Mouse (Mus musculus): ENCODE measurements around the gene Stmnd1.
"Not testable (repeated sequence)": the region's sequence is repeated elsewhere in the genome, so short reads cannot be mapped to it uniquely, and the experiment has no call there.

Gene Stmnd1

DNA sequence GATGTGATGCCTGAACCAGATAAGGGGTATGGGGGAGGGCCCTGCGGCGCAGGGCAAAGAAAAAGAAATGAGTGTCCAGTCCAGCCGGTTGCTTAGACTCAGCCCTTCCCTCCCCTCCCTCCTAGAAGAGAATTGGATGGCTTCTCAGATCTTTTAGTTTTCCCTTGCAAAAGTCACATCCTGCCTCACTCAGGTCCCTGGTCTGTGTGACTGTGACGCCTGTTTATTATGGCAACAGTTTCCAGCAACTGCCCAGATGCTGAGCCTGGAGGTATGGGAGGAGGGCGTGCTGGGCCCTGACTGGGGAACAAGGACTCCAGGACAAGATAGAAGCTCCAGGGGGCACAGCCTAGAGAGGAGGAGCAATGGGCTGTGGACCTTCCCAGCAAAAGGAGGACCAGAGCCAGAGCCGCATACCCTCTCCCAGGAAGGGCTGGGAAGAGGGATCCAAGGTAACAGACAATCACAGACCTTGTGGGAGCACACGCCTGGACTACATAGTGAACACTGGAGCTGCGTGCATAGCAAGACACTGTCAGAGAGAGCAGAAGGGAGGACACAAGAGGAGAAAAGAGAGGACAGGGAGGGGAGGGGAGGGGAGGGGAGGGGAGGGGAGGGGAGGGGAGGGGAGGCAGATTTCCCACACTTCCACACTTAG, at the start of gene Stmnd1:
Gene Stmnd1, plus strand, starts transcription at position 269 of the 658 bp plus-strand sequence.
- no peak for DNase-seq (ENCODE audit: low read depth, low spot score)

DNA sequence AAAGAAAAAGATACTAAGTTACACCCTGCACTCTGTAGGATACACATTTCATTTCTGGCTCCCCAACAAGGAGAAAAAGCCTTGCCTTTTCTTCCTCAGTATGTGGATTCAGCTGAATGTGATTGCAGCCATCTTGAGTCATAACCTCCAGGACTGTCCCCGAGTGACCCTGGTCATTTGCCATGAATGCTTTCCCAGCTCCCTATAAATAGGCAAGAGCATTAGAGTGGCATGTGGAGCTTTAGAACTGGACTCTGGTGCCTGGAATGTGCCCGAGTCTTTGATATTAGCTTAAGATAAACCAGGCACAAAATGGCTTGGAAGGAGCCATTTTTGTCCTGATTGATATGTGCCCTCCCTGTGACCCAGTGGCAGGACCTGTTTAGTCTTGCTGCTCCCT, 46.6 kb upstream of the Stmnd1 start:
- DNase-seq (ENCODE audit: low read depth, low spot score): no peak

DNA sequence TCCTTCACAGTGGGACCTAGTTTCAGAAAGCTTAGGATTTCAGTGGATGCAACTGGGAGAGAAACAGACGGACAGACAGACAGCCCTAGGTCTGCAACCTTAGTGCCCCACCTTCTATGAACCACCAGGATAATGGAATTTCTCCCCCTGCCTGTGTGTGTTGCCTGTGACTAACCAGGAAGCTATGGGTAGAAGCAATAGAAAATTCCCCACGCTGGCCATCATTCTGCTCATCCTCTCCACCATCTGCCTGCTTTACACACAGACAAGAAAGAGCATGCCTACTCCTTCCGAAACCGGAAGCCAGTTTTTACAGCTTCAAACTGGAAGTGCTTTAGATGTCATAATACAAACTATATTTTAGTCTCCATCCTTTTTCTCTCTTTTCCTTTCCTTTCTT, 46.0 kb upstream of the Stmnd1 start:
- peak; percentile 70 for DNase-seq (ENCODE audit: low read depth, low spot score)

DNA sequence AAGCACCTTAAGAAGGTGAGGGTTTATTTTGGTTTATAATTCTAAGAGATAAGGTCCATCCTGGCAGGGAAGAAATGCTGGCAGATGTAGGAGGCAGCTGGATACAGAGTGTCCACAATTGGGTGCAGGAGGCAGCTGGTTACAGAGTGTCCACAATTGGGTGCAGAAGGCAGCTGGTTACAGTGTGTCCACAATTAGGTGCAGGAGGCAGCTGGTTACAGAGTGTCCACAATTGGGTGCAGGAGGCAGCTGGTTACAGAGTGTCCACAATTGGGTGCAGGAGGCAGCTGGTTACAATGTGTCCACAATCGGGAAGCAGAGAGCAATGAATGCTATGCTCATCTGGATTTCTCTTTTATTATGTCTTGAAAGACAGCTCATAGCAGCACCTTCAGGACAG, 44.8 kb upstream of the Stmnd1 start:
- DNase-seq (ENCODE audit: low read depth, low spot score): not testable (repeated sequence)

DNA sequence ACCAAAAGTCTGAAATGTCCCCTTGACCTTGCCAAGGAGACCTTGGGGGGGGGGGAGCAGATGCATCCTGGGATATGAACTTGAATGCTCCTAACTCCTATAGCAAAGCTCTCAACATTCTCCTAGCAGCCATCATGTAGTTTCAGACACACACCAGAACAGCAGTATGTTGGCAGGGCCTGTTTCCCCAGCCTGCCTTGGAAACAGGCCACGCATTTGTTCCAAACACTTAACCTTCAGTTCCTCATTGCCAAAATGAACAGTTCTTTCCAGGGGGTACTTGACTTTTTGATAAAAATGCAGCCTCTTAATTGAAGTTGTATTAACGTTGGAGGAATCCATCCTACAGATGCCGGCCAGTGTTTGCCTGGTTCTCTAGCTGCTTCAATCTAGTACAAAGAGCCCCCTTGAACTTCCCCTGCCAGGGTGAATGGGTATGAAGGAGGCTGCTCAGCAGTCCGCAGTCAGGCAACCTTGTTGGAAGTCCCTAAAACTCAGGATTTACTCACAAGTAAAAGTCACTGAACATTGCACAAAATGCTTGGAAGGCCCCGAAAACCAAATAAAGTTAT, 41.9 kb upstream of the Stmnd1 start:
- no peak for DNase-seq (ENCODE audit: low read depth, low spot score)

DNA sequence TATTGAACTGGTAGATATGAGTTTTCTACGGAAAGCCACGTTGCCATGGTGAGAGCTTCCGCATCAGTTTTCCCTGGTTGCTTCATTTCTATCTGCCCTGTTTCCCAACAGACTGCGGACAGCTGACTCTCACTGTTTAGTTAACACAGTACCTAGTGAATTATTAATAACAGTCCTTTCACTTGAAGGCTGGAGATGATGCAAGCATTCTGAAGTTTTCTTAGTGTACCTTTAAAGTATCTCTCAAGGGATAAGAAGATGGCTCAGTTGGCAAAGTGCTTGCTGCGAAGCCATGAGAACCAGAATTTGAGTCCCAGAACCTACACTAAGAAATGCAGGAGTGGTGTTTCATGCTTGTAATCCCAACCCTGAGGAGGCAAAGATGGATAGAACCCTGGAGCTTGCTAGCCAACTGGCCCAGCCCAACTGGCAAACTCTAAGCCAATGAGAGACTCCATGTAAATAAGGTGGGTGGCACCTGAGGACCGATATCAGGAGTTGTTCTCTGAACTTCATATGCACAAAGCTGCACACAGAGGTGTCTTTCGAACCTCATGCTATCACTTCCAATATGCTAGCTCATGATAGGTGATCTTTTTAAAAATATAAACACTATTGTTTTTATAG, 35.7 kb upstream of the Stmnd1 start:
- DNase-seq (ENCODE audit: low read depth, low spot score): peak; percentile 31

DNA sequence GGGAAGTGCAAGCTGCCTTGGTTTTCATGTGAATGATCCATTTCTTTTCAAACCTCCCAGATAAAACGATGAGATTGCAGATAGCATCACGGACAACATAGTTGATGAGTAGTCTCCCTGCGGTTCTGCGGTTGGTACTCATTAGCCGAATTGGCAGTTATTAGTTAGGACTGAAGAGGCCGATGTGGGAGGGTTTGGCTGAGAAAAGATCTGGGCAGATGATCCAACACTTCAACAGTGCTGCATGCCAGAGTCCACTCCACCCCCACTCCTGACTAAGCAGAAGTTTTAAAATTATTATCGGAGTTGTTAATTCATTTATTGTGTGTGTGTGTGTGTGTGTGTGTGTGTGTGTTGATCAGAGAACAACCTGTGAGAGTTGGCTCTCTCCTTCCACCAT, 34.7 kb upstream of the Stmnd1 start:
- peak; percentile 56 for DNase-seq (ENCODE audit: low read depth, low spot score)

DNA sequence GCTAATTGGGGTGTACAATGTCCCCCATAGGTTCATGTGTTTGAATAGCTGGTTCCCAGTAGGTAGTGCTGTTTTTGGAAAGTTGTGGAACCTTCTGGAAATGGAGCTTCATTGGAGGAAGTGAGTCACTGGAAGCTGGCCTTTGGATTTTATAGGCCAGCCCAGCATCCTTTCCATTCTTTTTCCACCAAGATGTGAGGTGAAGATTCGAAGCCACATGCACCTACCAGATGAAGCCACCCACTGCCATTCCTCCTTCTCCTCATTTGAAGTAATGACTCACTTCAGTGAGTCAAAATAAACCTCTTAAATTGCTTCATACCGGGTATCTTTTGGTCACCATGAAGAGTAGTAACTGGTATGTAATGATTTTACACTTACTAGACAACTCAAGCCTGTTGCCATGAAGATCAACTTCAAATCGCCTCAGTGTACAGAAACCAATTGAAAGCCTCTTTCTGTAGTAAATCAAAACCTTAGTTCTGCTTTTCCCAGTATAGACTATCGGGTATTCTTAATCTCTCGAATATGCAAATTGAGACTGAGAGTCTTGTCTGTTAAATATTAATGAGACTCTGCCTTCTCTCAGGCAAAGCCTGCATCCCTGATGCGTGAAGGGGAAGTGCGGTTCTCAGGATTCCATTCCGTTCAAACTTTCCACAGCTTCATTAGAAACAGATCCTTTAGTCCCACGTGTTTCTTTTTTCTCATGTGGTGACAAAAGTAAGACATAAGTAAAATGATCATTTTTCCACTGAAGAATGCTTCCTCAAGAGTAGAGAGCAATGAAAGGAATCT, 31.9 kb upstream of the Stmnd1 start:
- DNase-seq (ENCODE audit: low read depth, low spot score): peak; percentile 67

DNA sequence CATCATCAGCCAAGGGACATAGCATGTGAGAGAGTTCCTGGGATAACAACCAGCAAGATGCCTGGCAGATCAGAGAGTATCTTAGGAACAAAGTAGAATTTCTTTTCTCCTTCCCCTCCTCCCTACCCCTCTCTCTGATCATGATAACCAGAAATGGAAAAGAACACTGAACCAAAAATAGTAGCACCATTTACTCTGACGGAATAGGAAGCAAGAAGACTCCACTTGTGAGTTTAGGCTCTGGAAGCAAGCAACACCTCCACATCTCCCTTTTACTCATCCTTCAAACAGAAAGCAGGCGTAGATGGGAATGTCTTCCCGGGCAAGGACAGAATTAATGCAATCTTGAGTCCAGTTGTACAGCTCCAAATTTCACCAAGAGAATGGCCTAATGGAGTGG, 19.8 kb upstream of the Stmnd1 start:
- peak; percentile 81 for DNase-seq (ENCODE audit: low read depth, low spot score)

DNA sequence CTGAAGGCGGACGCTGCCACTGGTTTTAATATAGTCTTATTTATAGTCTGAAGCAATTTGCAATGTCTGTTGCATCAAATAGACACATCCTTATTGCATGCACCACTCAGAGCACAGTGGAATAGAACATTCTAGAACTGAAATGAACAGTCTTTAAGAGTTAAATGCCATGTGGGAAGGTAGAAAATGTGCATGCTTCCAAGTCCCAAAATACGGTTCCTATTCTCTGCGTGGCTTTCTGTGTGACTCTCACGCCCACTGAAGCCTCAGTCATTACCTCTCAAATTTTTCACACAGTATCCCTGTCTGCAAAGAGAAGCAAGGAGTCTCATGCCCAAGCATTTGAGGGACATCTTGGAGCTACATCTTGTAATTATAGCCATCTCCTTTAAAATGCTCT, 19.4 kb upstream of the Stmnd1 start:
- DNase-seq (ENCODE audit: low read depth, low spot score): peak; percentile 51

DNA sequence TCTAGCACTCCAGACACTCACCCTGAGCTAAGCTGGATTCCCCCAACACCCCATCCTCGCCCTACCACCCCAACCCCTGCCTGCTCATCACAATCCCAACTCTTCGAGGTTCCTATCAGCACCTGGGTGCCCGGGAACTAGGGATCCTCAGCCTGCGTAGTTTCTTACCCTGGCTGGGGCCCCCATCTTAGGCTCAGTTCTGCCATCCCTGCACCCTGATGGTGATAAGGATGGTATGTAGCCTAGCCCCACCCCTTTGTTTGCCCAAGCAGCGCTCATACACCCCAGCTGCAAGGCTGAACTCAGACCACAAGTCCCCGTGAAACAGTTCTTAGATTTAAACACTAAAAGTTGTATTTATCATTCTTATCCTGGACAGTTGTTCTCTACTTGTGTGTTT, 17.9 kb upstream of the Stmnd1 start:
- DNase-seq (ENCODE audit: low read depth, low spot score): no peak

DNA sequence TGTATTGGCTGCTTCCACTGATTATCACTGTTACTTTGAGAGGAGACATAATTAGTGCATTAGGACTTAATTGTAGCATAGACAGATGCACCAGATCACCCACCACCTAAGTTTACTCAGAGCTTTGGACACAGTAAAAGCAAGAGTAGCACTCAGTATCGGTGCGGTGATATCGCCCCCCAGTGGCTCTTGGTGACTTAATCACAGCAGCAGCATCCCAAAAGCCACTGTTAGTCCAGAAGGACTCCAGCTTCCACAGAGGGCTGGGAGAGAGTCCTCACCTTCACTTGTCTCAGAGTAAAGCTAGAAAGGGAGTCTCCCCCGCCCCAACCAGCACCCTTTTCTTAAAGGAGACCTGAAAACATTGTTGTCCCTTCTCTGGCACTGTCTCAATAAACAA, 15.7 kb upstream of the Stmnd1 start:
- peak; percentile 89 for DNase-seq (ENCODE audit: low read depth, low spot score)

DNA sequence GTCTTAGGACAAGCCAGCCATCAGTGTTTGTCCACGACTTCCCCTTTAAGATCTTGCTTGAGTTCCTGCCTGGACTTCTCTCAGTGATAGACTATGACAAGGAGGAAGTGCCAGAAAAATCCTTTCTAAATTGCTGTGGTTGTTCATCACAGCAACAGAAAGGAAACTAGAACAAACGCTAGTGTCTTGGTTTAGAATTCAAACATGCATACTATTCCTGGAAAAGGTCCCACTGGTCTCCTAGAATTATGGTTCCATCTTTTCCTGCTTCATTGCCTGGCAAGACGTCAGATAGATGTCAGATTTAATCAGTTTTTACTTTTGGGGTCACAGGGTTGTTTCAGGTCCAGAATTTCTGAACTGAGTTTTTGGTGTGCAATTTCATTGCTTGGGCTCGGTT, 14.0 kb upstream of the Stmnd1 start:
- DNase-seq (ENCODE audit: low read depth, low spot score): no peak

DNA sequence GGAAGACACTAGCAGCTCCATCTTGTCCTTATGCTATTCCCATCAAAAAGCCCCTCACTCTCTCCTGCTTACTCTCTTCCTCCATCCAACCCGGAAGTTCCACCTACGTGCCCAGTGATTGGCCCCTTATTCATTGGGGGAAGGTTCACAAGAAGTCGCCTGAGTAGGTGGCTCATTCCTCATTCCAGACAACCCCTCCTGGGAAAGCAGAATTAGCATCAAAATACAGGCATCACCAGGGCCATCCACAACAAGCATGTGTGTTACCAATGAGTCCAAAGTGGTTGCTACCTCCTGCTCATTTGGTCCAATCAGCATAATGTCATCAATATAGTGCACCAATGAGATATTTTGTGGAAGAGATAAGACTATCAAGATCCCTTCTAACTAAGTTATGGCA, 12.3 kb upstream of the Stmnd1 start:
- no peak for DNase-seq (ENCODE audit: low read depth, low spot score)

DNA sequence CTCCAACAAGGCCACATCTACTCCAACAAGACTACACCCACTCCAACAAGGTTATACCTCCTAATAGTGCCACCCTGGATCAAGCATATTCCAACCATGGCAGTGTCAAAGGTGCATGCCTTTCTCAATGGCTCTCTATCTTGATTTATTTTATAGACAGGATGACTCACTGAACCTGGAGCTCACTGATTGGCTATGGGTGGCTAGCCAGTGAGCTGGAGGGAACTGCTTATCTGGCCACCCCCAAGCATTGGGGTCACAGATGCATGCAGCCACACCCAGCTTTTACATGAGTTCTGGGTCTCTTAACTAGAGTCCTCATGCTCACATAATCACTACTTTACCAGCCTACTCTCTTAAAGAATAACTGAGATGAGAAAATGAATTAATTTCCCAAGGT, 5.7 kb upstream of the Stmnd1 start:
- no peak for DNase-seq (ENCODE audit: low read depth, low spot score)

DNA sequence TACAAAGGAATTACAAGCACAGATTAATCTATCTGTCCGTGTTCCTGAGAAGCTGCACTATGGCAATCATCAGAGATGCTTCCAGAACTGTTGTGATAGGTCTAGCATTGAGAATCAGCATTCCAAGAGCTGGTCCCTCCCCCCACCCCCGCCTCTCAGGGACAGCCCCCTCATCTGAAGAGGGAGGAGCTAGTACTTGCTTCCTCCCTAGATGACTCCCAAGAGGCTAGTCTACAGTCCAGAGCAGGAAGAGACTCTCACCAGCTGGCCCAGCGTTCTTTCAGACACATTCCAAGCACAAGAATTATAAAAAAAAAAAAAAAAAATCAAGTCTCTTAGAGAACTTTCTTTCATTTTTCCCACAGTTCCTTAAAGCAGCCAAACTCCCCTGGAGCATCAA, 5.2 kb upstream of the Stmnd1 start:
- peak; percentile 44 for DNase-seq (ENCODE audit: low read depth, low spot score)

DNA sequence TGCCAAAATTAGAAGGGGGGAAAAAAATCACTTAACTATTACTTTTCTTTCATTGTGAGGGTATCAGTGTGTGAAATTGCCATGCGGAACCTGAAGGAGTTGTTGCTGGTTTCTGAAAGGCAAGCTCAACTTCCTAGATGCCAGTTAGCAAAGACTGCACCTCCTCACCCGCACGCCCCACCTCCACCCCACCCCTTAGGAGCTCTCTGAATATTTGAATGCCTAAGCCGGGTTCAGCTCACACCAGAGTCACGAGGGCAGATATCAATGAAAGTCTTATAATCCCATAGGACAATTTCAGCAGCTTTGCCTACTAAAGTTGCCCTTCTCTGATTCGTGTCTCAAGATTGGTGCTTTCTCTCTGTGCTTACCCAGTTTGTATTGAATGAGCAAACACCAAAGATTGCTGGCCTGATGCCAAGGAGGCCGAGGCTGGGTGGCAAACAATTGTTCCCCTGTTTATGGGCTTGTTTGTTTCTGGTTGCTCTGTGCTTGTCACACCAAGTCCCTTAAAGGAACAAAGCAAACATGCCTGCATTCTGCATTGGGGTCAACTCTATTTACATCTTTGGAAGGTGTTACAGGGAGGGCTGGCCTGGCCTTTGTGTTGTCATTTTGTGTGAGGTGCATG, 4.6 kb upstream of the Stmnd1 start:
- peak; percentile 81 for DNase-seq (ENCODE audit: low read depth, low spot score)

DNA sequence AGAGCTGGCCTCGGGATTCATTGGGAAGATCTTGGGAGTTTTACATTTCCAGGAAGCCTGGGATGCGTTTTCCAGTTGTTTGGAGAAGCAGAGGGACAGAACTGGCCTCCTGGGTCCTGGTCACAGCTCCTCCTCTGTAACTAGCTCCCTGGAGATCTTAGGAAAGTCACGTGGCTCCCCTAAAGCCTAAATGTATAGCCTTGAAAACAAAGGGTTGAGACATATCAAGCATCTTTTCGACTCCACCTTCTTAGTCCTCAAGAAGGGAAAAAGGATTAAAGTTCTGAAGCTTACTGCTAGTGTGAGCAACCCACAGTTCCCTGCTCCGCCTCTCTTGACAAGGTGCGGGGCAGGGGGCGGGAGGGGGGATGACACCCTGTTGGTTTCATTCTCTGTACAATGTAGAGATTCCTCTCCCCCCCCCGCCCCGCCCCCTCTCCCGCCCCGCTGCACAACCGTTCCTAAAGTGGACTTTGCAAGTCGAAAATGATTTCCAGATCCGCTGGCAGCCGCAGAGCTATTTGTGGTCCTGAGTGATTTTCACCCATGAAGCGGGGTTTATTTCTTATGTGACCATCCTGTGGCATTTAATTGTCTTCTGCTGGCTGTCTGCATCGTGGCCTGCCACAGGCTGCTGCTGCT, 589 bp upstream of the Stmnd1 start:
- DNase-seq (ENCODE audit: low read depth, low spot score): no peak

DNA sequence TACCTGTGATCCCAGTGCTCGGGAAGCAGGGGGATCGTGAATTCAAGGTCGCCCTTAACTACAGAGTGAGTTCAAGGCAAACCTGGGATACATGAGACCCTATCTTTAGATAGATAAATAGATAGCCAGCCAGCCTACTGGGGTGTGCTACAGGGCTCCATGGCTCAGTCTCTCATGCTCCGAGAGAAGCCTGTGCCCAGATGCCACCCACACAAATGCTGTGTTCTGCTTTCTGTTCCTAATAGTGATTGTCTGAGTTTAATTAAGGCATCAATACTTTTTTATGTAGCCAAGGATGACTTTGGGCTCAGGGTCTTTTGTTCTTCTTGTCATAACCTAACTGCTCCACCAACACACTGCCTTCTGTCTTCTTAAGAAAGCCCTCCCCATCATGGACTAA, 2.2 kb downstream of the Stmnd1 start:
- peak; percentile 28 for DNase-seq (ENCODE audit: low read depth, low spot score)

DNA sequence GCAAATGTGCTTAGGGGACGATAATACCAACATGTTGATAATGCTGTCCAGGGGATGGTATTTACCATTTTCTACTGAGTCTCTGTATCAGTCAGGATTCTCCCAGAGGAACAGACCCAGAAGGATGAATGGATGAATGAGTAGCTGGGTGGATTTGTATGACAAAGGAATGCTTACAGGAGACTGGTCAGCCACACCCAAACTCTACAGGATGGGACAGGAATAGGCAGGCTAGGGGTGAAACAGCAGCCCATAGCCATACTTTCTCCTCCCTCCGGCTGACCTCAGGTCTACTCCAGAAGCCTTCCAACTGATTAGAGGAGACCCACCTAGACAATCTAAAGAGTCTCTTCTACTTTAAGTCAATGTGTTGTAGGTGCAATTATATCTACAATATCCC, 9.0 kb downstream of the Stmnd1 start:
- DNase-seq (ENCODE audit: low read depth, low spot score): no peak

DNA sequence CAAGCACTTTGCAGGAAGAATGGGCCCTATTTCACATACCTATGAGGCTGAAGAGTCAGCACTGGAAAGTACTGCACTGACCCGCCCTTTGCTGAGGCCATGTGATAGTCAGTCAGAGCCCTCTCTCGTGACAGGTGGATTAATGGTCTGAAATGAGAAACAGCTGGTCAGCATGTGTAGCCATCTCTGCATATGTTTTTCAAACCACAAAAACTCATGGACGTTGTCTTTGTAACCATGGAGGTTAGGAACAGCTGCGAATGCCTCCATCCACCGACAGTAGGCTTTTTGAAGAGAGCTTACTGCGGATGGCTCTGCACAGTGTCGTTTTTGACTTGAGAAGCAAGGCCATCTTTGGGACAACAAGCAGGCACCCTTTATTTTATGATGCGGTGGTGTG, 14.3 kb downstream of the Stmnd1 start:
- no peak for DNase-seq (ENCODE audit: low read depth, low spot score)

DNA sequence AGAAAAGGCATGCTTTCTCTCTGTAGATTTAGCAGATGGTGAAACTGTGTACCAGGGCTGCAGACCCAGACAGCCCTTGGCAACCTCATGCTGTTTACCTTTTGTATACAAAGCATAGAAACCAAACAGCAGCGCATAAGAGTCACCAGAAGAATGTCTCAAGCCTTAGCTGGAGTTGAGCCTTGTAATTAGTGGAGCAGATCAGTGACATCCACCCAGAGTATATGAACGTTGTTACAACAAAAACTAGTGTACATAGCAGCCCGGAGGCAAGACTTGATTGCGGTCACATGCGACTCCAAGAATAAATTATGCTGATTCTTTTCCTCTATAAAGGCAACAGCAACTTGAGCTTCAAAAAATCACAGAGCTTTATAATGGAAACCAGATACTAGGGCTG, 14.9 kb downstream of the Stmnd1 start:
- DNase-seq (ENCODE audit: low read depth, low spot score): no peak

All from brain, adult 2 months (tissue).